Mouse (Mus musculus): Measurements from ENCODE around the gene Dpm3. TPM values are rescaled to one million over a fixed set of nuclear protein-coding genes. Genes with fewer than 3 reads are reported as not detected.
A peak's percentile ranks its signal among the peaks of the same experiment; 100 is the strongest.

Dpm3 gene
- polyA plus RNA-seq, 1 experiment from 2014 or later: 73.2 TPM

- DNase-seq (no peak), ATAC-seq (no peak)
- no peaks in the 10 kb centered on the region for H3K9me3 ChIP-seq (ENCODE audit: low read length)
- H3K9ac ChIP-seq (replicated peaks): no peak overlapping the region
- TF ChIP-seq EP300 (IDR thresholded peaks at IDR 0.05; ENCODE audit: low read depth): no peak
- H3K4me1 ChIP-seq (ENCODE audit: insufficient read depth): peaks cover 16% of the 10 kb centered on the region
- no peak overlapping the region for H3K4me3 ChIP-seq (ENCODE audit: low read depth, low read length)
- H3K4me2 ChIP-seq (ENCODE audit: low read depth, low read length): no peak overlapping the region
- no peaks in the 10 kb centered on the region for H3K36me3 ChIP-seq (replicated peaks; ENCODE audit: insufficient read depth, low read length)
- peaks cover 48% of the 10 kb centered on the region for H3K27me3 ChIP-seq (ENCODE audit: insufficient read depth, low read length)
- WGBS (ENCODE audit: insufficient replicate concordance): 70% methylated on average over 4 of the region's 4 CpGs
- no peak overlapping the region for H3K27ac ChIP-seq (ENCODE audit: low read depth)
These were observed 29.9 kb upstream of the Dpm3 start for GRCm38 (mm10) chr3:89229276-89229675.

DNA sequence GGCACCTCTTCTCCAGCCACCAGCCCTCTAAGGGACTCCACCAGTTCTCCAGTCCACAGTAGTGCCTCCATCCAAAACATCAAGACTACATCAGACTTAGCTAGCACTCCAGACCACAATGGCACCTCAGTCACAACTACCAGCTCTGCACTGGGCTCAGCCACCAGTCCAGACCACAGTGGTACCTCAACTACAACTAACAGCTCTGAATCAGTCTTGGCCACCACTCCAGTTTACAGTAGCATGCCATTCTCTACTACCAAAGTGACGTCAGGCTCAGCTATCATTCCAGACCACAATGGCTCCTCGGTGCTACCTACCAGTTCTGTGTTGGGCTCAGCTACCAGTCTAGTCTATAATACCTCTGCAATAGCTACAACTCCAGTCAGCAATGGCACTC, 28.6 kb upstream of the Dpm3 start:
- H3K9me3 ChIP-seq (ENCODE audit: low read length): no peaks in the 10 kb centered on the region
- peaks cover 16% of the 10 kb centered on the region for H3K4me1 ChIP-seq (ENCODE audit: insufficient read depth)
- WGBS (ENCODE audit: insufficient replicate concordance): 53% methylated on average over 2 of the region's 2 CpGs
- no peak overlapping the region for H3K27ac ChIP-seq (ENCODE audit: low read depth)
- no peak overlapping the region for H3K9ac ChIP-seq (replicated peaks)
- H3K4me2 ChIP-seq (ENCODE audit: low read depth, low read length): no peak overlapping the region
- no peak overlapping the region for H3K4me3 ChIP-seq (ENCODE audit: low read depth, low read length)
- TF ChIP-seq CTCF (IDR thresholded peaks at IDR 0.05; ENCODE audit: low read depth): no peak
- no peak for TF ChIP-seq EP300 (IDR thresholded peaks at IDR 0.05; ENCODE audit: low read depth)
- no peaks in the 10 kb centered on the region for H3K36me3 ChIP-seq (replicated peaks; ENCODE audit: insufficient read depth, low read length)
- H3K27me3 ChIP-seq (ENCODE audit: insufficient read depth, low read length): peaks cover 39% of the 10 kb centered on the region
- DNase-seq (no peak), ATAC-seq (no peak)

DNA sequence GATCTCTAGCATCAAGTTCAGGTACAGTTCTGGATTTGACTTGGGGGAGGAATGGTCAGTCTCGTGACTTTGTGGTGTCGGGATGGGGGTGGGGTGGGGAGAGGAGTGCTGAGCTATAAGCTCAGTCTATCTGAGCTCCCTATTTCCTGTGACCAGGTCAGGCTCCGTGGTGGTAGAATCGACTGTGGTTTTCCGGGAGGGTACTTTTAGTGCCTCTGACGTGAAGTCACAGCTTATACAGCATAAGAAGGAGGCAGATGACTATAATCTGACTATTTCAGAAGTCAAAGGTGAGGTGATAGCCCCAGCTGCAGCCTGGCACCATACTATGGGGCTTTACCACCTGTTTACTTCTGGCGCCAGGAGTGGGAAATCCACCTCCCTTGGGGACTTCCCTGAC, 27.8 kb upstream of the Dpm3 start:
- H3K9me3 ChIP-seq (ENCODE audit: low read length): no peaks in the 10 kb centered on the region
- TF ChIP-seq EP300 (IDR thresholded peaks at IDR 0.05; ENCODE audit: low read depth) (no peak), CTCF (IDR thresholded peaks at IDR 0.05; ENCODE audit: low read depth) (no peak)
- H3K27ac ChIP-seq (ENCODE audit: low read depth): no peak overlapping the region
- no peak overlapping the region for H3K4me3 ChIP-seq (ENCODE audit: low read depth, low read length)
- ATAC-seq: no peak
- H3K36me3 ChIP-seq (replicated peaks; ENCODE audit: insufficient read depth, low read length): no peaks in the 10 kb centered on the region
- DNase-seq: no peak
- WGBS (ENCODE audit: insufficient replicate concordance): 32% methylated on average over 7 of the region's 7 CpGs
- H3K4me1 ChIP-seq (ENCODE audit: insufficient read depth): peaks cover 16% of the 10 kb centered on the region
- no peak overlapping the region for H3K9ac ChIP-seq (replicated peaks)
- H3K4me2 ChIP-seq (ENCODE audit: low read depth, low read length): no peak overlapping the region
- H3K27me3 ChIP-seq (ENCODE audit: insufficient read depth, low read length): peaks cover 32% of the 10 kb centered on the region

GRCm38 (mm10) chr3:89231772-89232275, 27.3 kb upstream of the Dpm3 start:
- no peak overlapping the region for H3K9ac ChIP-seq (replicated peaks)
- H3K36me3 ChIP-seq (replicated peaks; ENCODE audit: insufficient read depth, low read length): no peaks in the 10 kb centered on the region
- H3K9me3 ChIP-seq (ENCODE audit: low read length): no peaks in the 10 kb centered on the region
- H3K4me3 ChIP-seq (ENCODE audit: low read depth, low read length): no peak overlapping the region
- no peak for TF ChIP-seq EP300 (IDR thresholded peaks at IDR 0.05; ENCODE audit: low read depth)
- no peak for TF ChIP-seq CTCF (IDR thresholded peaks at IDR 0.05; ENCODE audit: low read depth)
- DNase-seq (no peak), ATAC-seq (no peak)
- 76% methylated on average over 16 of the region's 16 CpGs for WGBS (ENCODE audit: insufficient replicate concordance)
- no peak overlapping the region for H3K4me2 ChIP-seq (ENCODE audit: low read depth, low read length)
- H3K27me3 ChIP-seq (ENCODE audit: insufficient read depth, low read length): peaks cover 28% of the 10 kb centered on the region
- H3K27ac ChIP-seq (ENCODE audit: low read depth): no peak overlapping the region
- H3K4me1 ChIP-seq (ENCODE audit: insufficient read depth): peaks cover 15% of the 10 kb centered on the region

- Histone ChIP-seq H3K27me3 (ENCODE audit: insufficient read depth, low read length) (peaks cover 20% of the 10 kb centered on the region), H3K9me3 (ENCODE audit: low read length) (no peaks in the 10 kb centered on the region), H3K9ac (replicated peaks) (no peak overlapping the region), H3K4me3 (ENCODE audit: low read depth, low read length) (no peak overlapping the region), H3K4me1 (ENCODE audit: insufficient read depth) (peaks cover 9% of the 10 kb centered on the region), H3K36me3 (replicated peaks; ENCODE audit: insufficient read depth, low read length) (no peaks in the 10 kb centered on the region), H3K4me2 (ENCODE audit: low read depth, low read length) (no peak overlapping the region), H3K27ac (ENCODE audit: low read depth) (no peak overlapping the region)
- DNase-seq (no peak), ATAC-seq (no peak)
- 61% methylated on average over 6 of the region's 6 CpGs for WGBS (ENCODE audit: insufficient replicate concordance)
- TF ChIP-seq CTCF (IDR thresholded peaks at IDR 0.05; ENCODE audit: low read depth): no peak
- TF ChIP-seq EP300 (IDR thresholded peaks at IDR 0.05; ENCODE audit: low read depth): no peak
These were observed 26.5 kb upstream of the Dpm3 start for GRCm38 (mm10) chr3:89232614-89233013.

DNA sequence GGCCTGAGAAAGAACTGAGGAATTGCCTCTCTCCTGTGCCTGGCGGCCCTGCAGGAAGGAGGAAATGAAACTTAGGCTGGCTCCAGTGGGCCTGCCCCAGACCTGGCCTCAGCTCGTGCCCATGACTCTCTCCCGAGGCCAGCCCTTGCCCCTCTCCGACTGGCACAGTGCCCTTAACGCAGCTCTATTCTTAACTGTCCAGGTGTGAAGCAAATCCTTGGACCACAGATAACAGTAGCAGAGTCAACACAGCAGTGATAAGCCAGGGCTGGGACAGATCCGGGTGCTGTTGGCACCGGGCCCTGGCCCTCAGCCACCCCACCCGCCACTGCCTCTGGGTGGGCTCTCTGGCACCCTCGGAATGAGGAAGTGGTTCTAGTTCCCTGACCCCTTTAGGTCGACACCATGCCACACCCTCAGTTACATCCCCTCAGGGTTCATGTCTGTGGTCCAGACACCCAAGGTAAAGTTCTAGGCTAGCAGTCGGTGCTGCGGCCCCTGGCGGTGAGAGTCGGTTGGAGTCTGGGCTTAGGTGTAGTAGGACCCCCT, 25.5 kb upstream of the Dpm3 start:
- Histone ChIP-seq H3K27me3 (ENCODE audit: insufficient read depth, low read length) (peaks cover 16% of the 10 kb centered on the region), H3K27ac (ENCODE audit: low read depth) (no peak overlapping the region), H3K4me2 (ENCODE audit: low read depth, low read length) (no peak overlapping the region), H3K9ac (replicated peaks) (no peak overlapping the region; the same call in 1 of the 2 replicates), H3K4me3 (ENCODE audit: low read depth, low read length) (no peak overlapping the region), H3K4me1 (ENCODE audit: insufficient read depth) (peaks cover 6% of the 10 kb centered on the region; the same call in 1 of the 2 replicates), H3K36me3 (replicated peaks; ENCODE audit: insufficient read depth, low read length) (no peaks in the 10 kb centered on the region), H3K9me3 (ENCODE audit: low read length) (no peaks in the 10 kb centered on the region)
- ATAC-seq (peak; percentile 19; the same call in 1 of the 2 replicates), DNase-seq (no peak)
- 34% methylated on average over 14 of the region's 14 CpGs for WGBS (ENCODE audit: insufficient replicate concordance)
- no peak for TF ChIP-seq EP300 (IDR thresholded peaks at IDR 0.05; ENCODE audit: low read depth)
- TF ChIP-seq CTCF (IDR thresholded peaks at IDR 0.05; ENCODE audit: low read depth): 0 out of 2 replicates have a peak, but pooled peaks have one; percentile 11

Data from liver, postnatal 0 days (tissue).